Mouse (Mus musculus): ENCODE data around the gene Lamtor2.

The Lamtor2 gene

DNA sequence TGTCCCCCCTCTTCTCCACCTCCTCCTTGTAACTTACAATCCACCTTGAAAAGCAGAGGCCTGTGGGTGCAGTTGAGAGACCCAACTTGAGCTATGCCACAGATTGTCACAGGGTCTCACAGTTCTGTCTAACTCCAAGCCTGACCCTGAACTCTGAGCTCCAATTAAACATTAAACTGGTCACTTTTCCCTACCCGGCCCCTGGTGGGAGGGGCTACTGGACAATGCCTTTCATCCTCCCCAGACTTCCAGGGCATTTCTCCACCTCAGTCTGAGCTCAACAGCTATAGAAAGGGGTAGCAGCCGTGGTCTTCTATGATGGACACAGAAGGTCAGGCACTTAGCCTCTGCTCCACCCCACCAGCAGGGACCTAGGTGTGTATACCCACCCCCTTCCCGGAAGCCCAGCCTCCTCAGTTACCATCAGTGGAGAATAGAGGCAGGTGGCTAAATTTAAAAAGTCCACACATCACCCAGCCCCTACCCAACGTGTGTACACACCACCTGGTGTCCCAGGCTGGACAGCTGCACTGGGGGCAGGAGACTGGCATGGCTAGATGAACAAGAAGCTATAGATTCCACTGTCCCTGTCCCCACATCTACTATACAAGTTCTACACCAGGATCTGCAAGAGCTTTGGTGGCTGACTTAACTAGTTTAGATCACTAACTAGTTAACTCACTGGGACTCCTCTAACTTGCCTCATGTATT lies 52.1 kb downstream of the Lamtor2 start:
- in situ Hi-C loops (cut with MboI; ENCODE audit: low pct_unique_long_range_greater_than_20kb in 1 of 2, low sequenced_read_pairs in 2 of 2, unreplicated experiment in 1 of 2), result no loop called here

DNA sequence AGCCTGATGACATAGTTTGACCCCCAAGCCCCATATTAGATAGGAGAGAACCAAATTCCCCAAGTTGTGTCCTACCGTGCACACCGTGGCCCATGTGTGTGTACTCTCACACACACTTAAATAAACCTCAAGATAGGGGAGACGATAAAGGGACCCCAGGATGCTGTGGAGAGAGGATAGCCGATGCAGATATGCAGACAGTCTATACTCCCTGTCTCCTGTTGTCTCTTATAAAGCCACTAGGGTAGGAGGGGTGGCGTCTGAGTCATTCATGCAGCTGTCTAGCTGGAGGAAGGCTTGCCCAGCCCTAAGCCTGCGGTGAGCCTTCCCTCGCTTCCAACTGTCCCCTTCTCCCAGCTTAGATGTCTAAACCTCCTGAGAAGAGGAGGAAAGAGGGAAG lies 52.8 kb downstream of the Lamtor2 start:
- in situ Hi-C loops (cut with MboI; ENCODE audit: low pct_unique_long_range_greater_than_20kb in 1 of 2, low sequenced_read_pairs in 2 of 2, unreplicated experiment in 1 of 2), result no loop called here

Measured in mouse embryonic stem cell (cell line).